10 mouse cellular contexts compared by ENCODE assay signal in the genomic region with DNA sequence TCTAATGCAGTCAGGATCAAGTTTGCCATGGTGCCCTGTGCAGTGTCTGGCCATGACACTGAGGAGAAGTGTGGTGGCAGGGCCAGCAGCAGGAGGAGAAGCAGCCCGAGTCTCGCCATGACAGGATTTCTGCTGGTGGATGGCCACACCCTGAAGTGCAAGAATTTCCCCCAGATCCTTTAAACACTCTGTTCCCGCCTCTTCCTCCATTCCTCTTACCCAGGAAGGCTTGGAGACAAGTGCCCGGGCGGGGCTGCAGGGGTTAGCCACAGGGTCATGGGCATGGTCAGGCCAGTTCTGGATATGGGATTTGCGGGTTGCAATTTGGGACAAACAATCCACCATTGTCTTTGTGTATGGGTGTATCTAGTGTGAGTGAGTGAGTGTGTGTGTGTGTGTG. TPM values are rescaled to one million over a fixed set of nuclear protein-coding genes. Genes with fewer than 3 reads are reported as not detected.
DNase-seq lines count a peak whose midpoint lies in the region; ATAC-seq and TF ChIP-seq lines count a peak whose summit lies in the region.
"Had no signal": no experiment of that assay in that cellular context is flagged by ENCODE, and none has a peak within 500 bp of the region (broad histone marks: within the 10 kb centered on the region; RNA-seq: fewer than 3 reads in every experiment).

TSS of gene AU021092 (minus strand) at position 160 of the 400 bp plus-strand sequence.

- no peaks in the 10 kb centered on the region for H3K4me1 ChIP-seq in forebrain, embryonic 16.5 days (replicated peaks; ENCODE audit: control insufficient read depth, insufficient read depth, low read length)
- H3K4me1 ChIP-seq in forebrain, embryonic 10.5 days: no peaks in the 10 kb centered on the region
- H3K4me1 ChIP-seq in testis, adult 2 months (ENCODE audit: control insufficient read depth, insufficient read depth, low read length): peaks cover 3% of the 10 kb centered on the region; the same call in 1 of the 2 replicates
- H3K4me1 ChIP-seq in stomach, embryonic 16.5 days (ENCODE audit: control insufficient read depth, insufficient read depth, low read length): no peaks in the 10 kb centered on the region
- H3K4me1 ChIP-seq: embryonic facial prominence, embryonic 13.5 days had no signal

- 77% methylated on average over 6 of the region's 6 CpGs for WGBS in forebrain, embryonic 16.5 days
- 80% methylated on average over 6 of the region's 6 CpGs for WGBS in forebrain, embryonic 10.5 days
- WGBS in stomach, embryonic 16.5 days: 51% methylated on average over 6 of the region's 6 CpGs

- H3K27ac ChIP-seq in forebrain, embryonic 16.5 days (ENCODE audit: low read length): no peak within 1 kb of the TSS
- no peak within 1 kb of the TSS for H3K27ac ChIP-seq in forebrain, embryonic 10.5 days
- H3K27ac ChIP-seq in testis, adult 2 months (ENCODE audit: control insufficient read depth, insufficient read depth, low read depth, low read length): peak within 1 kb of the TSS; percentile 84
- no peak within 1 kb of the TSS for H3K27ac ChIP-seq in stomach, embryonic 16.5 days (ENCODE audit: low read length)
- H3K27ac ChIP-seq: embryonic facial prominence, embryonic 13.5 days had no signal

- no peak for ATAC-seq in forebrain, embryonic 16.5 days
- peak; percentile 17; the same call in 1 of the 2 replicates for ATAC-seq in stomach, embryonic 16.5 days (ENCODE audit: insufficient read depth, low FRiP score)
- ATAC-seq in monocyte, adult 5-6 weeks (replicated peaks; ENCODE audit: insufficient number of reproducible peaks, low FRiP score, low TSS enrichment, poor library complexity, severe bottlenecking): no peak

- TF ChIP-seq CTCF in testis, adult 2 months (IDR thresholded peaks at IDR 0.05; ENCODE audit: control insufficient read depth, insufficient read depth, insufficient replicate concordance, low read depth, low read length): no peak

- H3K4me2 ChIP-seq in forebrain, embryonic 16.5 days (ENCODE audit: low read length): no peak within 1 kb of the TSS
- no peak within 1 kb of the TSS for H3K4me2 ChIP-seq in stomach, embryonic 16.5 days (ENCODE audit: low read depth, low read length)
- H3K4me2 ChIP-seq: embryonic facial prominence, embryonic 13.5 days had no signal

- no peaks in the 10 kb centered on the region for H3K9me3 ChIP-seq in forebrain, embryonic 16.5 days (ENCODE audit: control insufficient read depth, low read length)
- H3K9me3 ChIP-seq in forebrain, embryonic 10.5 days: no peaks in the 10 kb centered on the region
- H3K9me3 ChIP-seq in stomach, embryonic 16.5 days (replicated peaks; ENCODE audit: control insufficient read depth, low read length): no peaks in the 10 kb centered on the region
- H3K9me3 ChIP-seq: embryonic facial prominence, embryonic 13.5 days had no signal

- no peaks in the 10 kb centered on the region; the same call in 1 of the 2 replicates for H3K27me3 ChIP-seq in forebrain, embryonic 16.5 days (replicated peaks; ENCODE audit: control insufficient read depth, insufficient read depth, low read length)
- no peaks in the 10 kb centered on the region for H3K27me3 ChIP-seq in forebrain, embryonic 10.5 days (ENCODE audit: poor library complexity, severe bottlenecking)
- H3K27me3 ChIP-seq in testis, adult 2 months (ENCODE audit: control insufficient read depth, insufficient read depth, low read length): no peaks in the 10 kb centered on the region
- H3K27me3 ChIP-seq in stomach, embryonic 16.5 days (ENCODE audit: control insufficient read depth, insufficient read depth, low read length): no peaks in the 10 kb centered on the region

- H3K36me3 ChIP-seq in forebrain, embryonic 16.5 days (ENCODE audit: control insufficient read depth, insufficient read depth): no peaks in the 10 kb centered on the region
- H3K36me3 ChIP-seq in forebrain, embryonic 10.5 days (replicated peaks): no peaks in the 10 kb centered on the region
- H3K36me3 ChIP-seq in testis, adult 2 months (ENCODE audit: control insufficient read depth, insufficient read depth, low read length): no peaks in the 10 kb centered on the region
- no peaks in the 10 kb centered on the region for H3K36me3 ChIP-seq in stomach, embryonic 16.5 days (ENCODE audit: control insufficient read depth, insufficient read depth, low read length)
- H3K36me3 ChIP-seq: embryonic facial prominence, embryonic 13.5 days had no signal

- DNase-seq in forebrain, embryonic 10.5 days (ENCODE audit: extremely low spot score, low spot score): no peak
- DNase-seq in testis, postnatal 10 days (ENCODE audit: low spot score): no peak
- peak; percentile 49 for DNase-seq in kidney, postnatal 10 days
- DNase-seq in layer of hippocampus, adult 9-10 months (ENCODE audit: low spot score): no peak
- DNase-seq: right cerebral cortex, postnatal 4 days had no signal

- TF ChIP-seq POLR2A in testis, adult 2 months (IDR thresholded peaks at IDR 0.05; ENCODE audit: control insufficient read depth, low read depth, low read length): no peak

- no peak within 1 kb of the TSS for H3K4me3 ChIP-seq in forebrain, embryonic 16.5 days (replicated peaks; ENCODE audit: low read length)
- no peak within 1 kb of the TSS for H3K4me3 ChIP-seq in forebrain, embryonic 10.5 days
- no peak within 1 kb of the TSS for H3K4me3 ChIP-seq in testis, adult 2 months (ENCODE audit: control insufficient read depth, low read depth, low read length)
- H3K4me3 ChIP-seq in stomach, embryonic 16.5 days (replicated peaks; ENCODE audit: low read length): no peak within 1 kb of the TSS
- H3K4me3 ChIP-seq: embryonic facial prominence, embryonic 13.5 days had no signal

- H3K9ac ChIP-seq in forebrain, embryonic 16.5 days (replicated peaks; ENCODE audit: low read depth, low read length): no peak within 1 kb of the TSS
- H3K9ac ChIP-seq in stomach, embryonic 16.5 days (ENCODE audit: low read length): no peak within 1 kb of the TSS
- H3K9ac ChIP-seq: embryonic facial prominence, embryonic 13.5 days had no signal

RNA-seq across cellular contexts. Expression of gene AU021092, which starts in this region (rescaled TPM):
- polyA plus RNA-seq in forebrain, embryonic 16.5 days (2015; fragmentation: Nextera tagmentation; extraction: Ambion mirVana): 13.1 and 14.3 TPM in 2 replicates
- 1.0 and 1.3 TPM in 2 replicates for polyA plus RNA-seq in forebrain, embryonic 10.5 days (2016; fragmentation: Nextera tagmentation; extraction: Ambion mirVana)
- polyA plus RNA-seq in testis, adult 2 months (2012; rRNA removed): 15.1 and 21.7 TPM in 2 replicates
- 5.3 and 6.9 TPM in 2 replicates for polyA plus RNA-seq in stomach, embryonic 16.5 days (2015; fragmentation: Nextera tagmentation; extraction: Ambion mirVana)
- total RNA-seq in monocyte, adult 5-6 weeks (2017): not detected in 3 replicates
